Mouse (Mus musculus): ENCODE results near the gene Cisd3. TPM values are rescaled to one million over a fixed set of nuclear protein-coding genes. Genes with fewer than 3 reads are reported as not detected.

The Cisd3 gene
- total RNA-seq (2023) = 43.7 TPM

DNA sequence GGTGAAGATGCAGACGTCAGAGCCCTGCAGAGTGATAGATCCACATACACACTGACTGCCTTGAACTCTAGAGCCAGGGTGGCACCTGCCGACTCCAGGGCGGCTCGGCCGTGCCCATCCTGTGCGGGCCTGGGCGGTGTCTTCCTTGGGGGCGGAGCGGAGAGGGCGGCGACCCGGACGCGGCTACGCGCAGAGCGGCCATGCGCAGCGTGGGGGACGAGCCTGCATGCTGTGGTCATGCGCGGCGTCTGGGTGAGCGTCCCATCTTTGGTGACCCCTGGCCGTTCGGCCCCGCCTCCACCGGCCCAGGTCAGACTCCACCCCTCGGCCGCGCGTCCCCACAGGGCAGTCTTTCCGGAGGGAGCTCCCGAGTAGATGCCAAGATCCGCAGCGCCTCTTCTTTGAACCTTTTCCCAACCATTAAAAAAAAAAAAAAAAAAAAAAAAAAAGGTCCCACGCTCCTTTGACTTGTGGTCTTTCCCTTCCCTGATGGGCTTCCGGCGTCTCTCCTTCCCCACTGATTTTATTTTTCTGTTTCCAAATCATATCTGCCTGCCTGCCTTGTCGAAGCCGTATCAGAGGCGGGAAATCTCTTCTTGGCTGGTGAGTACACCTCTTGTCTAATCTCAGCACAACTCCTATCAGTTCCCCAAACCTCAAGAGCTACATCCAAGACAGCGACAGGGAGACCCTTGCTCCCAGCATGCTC is at the start of gene Cisd3:
TSS of gene Cisd3 (plus strand) at position 214 of the 709 bp plus-strand sequence.

DNA sequence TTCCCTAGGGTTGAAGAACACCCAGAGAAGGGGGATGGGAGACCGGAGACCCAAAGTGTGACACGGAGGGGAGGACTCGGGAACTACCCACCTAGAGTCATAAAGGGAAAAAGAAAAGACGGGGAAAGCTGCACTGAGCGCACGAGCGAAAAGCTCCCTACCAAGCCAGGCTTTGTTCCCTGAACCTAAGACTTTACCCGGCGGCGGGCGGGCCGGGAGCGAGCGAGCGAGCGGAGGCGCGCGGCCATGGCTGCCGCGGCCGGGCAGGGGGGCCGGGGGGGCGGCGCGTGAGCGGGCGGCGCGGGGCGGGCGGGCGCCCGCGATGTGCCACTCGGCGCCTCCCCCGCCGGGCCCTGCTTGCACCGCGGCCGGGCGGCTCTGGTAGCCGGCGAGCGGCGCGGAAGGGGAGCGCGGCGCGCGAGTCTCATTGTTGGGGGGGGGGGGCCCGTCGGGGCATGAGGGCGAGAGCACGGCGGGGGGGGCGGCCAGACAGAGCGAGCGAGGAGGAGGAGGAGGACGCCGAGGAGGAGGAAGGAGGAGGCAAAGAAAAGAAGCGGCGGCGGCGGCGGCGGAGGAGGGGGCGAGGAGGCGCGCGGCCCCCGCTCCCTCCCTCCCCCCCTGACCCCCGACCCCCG is 22.6 kb upstream of the Cisd3 start, which contains the start of gene Mllt6:
TSS of gene Mllt6 (plus strand) at position 522 of the 635 bp plus-strand sequence.

DNA sequence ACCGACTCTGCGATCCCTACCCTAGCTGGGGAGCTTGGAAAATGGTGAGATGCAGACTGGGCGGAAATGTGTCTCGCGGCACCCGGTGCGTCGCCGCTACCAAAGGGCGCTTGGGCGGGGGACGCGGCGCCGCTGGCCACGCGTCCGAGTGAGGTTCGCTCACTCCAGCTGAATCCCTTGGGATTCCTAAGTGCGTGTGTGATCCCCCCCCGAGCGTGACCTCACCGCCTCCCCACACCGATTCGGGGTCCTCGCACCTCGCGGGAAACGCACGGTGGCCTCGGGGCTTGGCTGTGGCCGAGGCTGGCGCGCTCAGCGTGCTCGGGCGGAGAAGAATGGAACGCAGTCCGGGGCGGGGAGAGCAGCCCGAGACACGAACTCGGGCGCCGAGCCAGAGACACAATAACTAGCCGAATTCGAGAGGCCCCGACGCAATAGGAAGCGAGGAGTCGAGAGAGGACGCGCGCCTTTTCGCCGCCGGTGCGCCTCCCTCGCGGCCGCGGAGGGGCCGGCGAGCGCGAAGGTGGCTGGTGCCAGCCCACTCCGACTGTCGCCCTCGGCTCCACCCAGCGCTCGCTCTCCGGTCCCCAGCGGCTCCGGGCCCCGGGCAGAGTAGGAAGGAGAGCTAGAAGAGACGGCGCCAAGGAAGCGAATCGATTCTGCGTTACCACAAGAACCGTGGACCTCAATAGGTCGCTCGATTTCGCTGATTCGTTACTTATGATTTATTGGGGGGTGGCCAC is 14.5 kb downstream of the Cisd3 start, which contains the start of gene Pcgf2:
TSS of gene Pcgf2 (minus strand) at position 495 of the 743 bp plus-strand sequence.

DNA sequence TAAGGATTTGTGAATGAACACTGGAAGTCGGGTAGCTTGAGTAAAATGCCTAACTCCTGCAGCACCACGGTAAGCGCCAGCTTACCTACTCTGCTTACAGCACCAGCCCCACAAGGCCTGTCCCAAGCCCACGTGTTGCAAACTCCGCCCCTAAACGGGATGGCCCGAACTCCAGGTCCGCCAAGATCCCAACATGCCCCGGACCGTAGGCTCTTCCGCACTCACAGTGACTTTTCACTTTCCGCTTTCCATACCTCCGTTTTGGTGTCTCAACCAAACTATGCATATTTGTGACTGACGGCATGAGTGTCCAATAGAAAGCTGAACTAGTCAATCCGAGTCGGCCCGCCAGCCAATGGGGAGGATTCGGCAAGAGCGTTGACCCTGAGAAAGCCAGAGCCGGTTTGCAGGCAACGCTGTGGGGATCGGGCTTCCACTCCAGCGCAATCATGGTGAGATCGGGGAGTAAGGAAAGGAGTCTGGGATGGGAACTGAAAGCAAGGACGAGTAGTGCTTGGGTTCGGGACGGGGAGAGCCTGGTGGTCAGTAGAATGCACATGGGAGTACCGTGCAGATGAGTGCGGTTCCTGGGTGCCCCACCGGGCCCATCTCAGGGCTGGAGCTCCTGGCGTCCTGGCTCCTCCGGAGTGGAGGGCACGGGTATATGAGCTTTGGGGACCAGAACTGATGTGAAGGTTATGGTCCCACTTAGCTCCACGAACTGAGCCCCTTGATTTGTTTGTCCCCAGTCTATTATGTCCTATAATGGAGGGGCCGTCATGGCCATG is 17.6 kb downstream of the Cisd3 start, which contains the start of gene Psmb3:
TSS of gene Psmb3 (plus strand) at position 361 of the 788 bp plus-strand sequence.

Other genes starting within 250 kb of the Cisd3 start
- not detected for gene 4933428G20Rik, start 185.5 kb upstream of the Cisd3 start, total RNA-seq (2023)
- not detected for gene Srcin1, start 109.6 kb upstream of the Cisd3 start, total RNA-seq (2023)
- 8.4 TPM for gene Epop, start 56.1 kb upstream of the Cisd3 start, total RNA-seq (2023)
- gene Mllt6, start 22.4 kb upstream of the Cisd3 start, total RNA-seq (2023) = 236 TPM
- gene Pcgf2, start 14.7 kb downstream of the Cisd3 start, total RNA-seq (2023) = 3.0 TPM
- 107 TPM for gene Psmb3, start 17.6 kb downstream of the Cisd3 start, total RNA-seq (2023)
- 57.6 TPM for gene Pip4k2b, start 58.9 kb downstream of the Cisd3 start, total RNA-seq (2023)
- gene Cwc25, start 80.7 kb downstream of the Cisd3 start, total RNA-seq (2023) = 48.7 TPM
- gene 1700001P01Rik, start 90.1 kb downstream of the Cisd3 start, total RNA-seq (2023) = 1.7 TPM
- gene Rpl23, start 96.6 kb downstream of the Cisd3 start, total RNA-seq (2023) = 2,309 TPM
- gene Lasp1, start 113.2 kb downstream of the Cisd3 start, total RNA-seq (2023) = 142 TPM
- gene B230217C12Rik, start 155.0 kb downstream of the Cisd3 start, total RNA-seq (2023) = 0.95 TPM
- 1.4 TPM for gene Fbxo47, start 198.3 kb downstream of the Cisd3 start, total RNA-seq (2023)

Measured in CD4-positive naive resting alpha-beta T cell, adult 57 days (primary cell).